Mouse (Mus musculus) kidney, postnatal 14 days (tissue): Measurements from ENCODE around the gene Cebpe.

Source experiments
- DNase-seq: peaks from one replicate; pipeline ENCODE4 v3.0.0; 2022; ENCODE audit warnings: mixed read lengths

Cebpe gene

DNA sequence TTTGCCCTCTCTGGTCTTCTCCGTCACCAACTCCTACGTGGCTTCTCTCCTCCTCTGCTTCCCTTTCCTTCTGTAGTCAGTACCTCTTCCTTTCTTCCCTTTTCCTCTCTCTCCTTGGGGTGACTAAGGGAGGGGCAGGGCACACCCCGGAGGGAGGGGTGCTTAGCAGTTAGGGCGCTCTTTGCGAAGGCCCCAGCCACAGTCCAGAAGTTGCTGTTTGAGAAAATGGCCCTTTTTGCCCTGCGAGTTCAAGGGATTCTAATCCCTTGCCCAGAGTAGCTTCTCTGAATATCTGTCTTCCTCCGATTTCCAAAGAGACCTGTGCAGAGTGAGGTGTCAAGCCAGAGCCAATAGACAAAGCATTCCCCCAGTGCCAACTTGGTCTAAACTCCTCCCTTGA, at the start of gene Cebpe:
TSS of gene Cebpe (minus strand) at position 101 of the 400 bp plus-strand sequence.
- no peak for DNase-seq

DNA sequence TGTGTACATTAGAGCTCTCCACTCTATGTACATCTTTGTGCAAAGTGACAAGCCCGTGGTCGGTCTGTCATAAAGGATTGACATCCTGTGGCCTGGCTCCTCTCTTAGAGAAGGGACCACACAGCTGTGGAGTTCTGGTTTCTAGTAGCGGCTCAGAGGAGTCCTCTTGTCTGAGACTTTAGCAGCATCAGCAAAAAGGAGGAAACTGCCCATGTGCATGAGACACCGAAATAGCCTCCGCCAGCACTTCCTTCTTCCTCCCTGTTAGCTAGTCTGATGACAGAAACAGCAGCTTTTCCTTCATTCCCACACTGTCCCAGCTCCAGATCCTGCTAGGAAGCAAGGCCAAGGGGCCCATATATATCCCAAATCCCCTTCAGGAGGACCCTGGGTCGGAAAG, 44.4 kb upstream of the Cebpe start:
- DNase-seq: peak; percentile 44

DNA sequence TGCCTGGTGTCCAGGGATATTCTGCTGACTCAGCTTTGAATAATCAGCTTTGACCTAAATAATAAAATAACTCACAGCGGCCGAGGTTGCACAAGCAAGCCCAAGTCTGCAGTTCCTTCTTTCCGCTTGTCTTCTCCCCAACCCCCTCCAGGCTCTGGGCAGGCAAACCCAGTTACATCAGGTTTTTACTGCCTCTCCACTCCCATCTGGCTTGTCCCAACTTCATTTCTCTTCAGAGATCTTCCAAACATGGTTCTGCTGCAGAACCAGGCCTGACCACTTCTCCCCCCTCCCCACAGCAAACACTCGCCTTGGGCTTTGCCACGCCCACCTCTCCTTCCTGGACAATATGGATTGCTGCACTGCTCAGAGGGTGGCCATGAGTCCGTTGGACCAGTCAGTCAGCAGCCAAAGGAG, 42.6 kb upstream of the Cebpe start:
- peak; percentile 78 for DNase-seq

DNA sequence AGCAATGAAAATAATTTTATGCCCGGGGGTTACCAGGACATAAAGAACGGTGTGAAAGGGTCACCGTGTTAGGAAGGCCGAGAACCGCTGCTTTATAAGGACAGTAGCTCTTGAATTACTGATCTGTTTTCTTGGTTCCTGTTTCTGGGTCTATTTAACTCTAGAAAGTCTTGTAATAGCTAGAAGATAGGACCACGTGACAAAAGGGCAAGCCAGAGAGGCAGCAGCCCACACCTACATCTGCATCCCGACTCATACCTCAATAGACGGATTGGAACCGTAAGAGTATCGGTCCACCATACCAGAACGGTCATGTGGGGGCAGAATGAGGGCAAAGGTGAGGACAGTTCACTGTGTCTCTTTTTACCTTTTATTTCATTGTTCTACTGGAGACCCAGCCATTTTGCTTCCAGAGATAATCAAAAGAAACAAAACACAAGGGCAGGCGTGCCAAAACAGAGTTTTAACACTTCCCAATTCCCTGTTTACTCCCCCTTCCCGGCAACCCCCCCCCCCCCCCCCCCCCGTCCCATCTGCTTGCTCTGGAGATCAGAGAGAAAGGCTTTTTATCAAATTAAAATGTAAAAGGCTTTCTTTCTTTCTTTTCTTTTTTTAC, 42.1 kb upstream of the Cebpe start:
- no peak for DNase-seq

DNA sequence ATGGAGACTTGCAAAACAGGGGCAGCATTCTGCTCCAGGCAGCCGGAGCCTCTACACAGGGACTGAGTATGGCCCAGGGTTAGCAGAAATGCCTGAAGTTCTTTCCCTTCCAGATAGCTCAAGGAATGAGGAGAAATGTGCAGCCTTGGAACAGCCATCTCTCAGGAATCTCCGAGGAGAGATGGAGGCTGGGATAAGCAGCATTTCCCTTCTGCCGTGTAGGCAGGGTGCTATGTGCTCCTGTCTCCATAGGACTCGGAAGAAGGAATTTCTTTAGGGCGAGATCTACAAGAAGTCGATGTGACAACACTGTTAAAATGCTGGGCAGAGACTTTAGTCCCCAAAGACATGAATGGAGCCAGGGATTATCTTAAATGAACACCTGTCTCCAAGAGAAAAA, 41.0 kb upstream of the Cebpe start:
- DNase-seq: no peak

DNA sequence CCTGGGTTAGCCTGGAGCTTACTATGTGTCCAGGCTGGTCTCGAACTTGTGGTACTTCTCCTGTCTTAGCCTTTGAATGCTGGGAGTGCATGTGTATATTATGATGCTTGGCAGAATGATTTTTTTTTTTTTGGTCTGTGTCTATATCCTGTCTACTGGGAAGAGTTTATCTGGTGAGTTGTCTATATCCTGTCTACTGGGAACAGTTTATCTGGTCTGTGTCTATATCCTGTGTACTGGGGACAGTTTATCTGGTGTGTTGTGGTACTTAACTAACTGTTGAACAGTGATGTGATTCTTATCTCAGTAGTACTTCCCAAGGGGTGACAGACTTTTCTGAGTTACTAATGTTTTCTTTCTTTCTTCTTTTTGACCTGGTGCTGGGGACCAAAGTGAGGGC, 39.8 kb upstream of the Cebpe start:
- no peak for DNase-seq

DNA sequence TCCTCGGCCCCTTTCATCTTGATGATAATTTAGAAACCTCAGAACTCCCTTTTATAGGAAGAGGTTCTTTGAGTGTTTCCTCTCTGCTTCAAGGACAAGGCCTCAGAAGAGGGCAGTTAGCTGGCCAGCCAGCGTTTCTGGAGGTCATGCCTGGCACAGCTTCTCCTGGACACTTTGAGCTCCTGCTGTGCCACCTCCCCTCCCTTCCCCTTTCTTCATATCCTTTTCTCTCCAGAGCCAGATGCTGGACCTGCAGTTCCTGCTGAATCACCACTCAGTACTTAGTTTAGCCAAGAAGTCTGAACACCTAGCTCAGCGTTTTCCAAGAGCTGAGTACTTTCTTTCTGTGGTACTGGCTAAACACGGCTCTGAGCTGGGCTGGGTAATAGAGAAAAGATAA, 37.3 kb upstream of the Cebpe start:
- DNase-seq: peak; percentile 34

DNA sequence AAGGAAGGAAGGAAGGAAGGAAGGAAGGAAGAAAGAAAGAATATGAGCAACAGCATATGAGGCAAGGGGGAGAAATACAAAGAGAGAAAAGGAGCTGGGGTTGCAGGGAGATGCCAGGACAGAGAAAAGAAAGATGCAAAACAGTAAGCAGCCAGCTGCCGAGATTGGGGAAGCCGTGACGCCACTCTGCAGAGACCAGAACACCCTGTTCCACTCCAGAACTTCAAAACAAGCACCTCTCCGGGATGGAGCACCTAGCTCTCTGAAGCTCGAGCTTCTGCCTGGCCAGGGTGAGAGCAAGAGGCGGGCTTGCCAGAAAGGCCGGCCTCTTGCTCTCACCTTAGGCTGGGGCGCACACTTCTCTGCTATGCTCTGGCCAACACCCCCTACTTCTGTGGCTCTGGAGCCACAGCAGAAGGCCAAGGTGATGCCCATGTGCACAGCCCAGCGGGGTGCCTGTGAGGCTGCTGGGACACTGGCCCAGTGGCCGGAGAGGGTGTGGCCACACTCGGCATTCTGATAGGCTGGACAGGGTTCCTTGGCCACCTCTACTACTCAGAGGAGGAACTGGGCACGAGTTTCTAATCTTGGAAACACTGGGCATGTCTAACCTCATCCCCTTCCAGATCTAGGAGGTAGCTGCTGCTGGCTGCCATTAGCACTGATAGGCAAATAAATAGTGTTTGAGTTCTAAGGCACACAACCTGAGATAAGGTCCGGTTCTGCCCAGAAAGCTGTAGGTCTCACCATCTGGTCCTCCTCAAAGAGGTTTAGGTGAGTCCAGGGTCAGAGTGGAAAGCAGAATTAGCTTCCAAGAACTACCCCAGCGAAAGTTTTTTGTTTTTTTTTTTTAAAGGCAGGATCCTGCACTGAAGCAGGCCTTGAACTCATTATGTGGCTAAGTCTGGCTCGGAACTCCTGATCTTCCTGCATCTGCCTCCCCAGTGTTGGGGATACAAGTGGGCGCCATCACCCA, 36.3 kb upstream of the Cebpe start:
- no peak for DNase-seq

DNA sequence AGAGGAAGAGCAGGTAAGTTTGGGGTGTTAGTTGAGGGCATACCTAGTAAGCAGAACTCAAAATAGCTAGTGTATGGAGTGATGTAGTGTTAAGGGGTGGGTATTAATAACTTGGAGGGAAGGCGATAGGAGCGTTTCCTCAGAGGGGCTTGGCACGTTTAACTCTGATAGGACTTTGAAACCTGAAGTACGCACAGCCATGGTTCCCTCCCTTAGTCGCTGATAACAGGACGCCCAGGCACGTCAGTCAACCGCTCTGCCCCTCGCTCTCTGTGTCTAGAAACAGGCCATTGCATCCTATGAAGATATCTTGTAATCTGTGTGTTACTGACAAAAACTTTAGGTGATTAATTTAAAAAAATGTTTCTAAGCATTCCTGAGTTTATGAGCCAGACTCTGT, 34.1 kb upstream of the Cebpe start:
- DNase-seq: no peak

DNA sequence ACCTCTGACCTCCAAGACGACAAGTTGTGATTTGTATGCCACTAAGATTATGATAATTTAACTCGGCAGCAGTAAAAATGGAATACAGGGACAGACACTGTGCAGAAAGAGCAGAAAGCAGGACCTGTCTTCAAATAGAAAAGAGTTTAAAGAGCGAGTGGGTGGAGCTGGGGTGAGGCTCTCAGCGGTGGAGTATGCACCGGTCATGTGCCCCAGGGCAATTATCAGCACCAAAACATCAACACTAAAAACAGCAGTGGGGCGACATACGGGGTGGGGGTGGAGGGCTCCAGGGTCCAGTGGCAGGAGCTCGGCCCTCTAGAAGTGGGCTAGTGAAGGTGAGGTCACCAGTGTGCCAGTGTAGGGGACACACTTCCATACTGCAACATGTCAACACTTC, 32.5 kb upstream of the Cebpe start:
- DNase-seq: peak; percentile 33

DNA sequence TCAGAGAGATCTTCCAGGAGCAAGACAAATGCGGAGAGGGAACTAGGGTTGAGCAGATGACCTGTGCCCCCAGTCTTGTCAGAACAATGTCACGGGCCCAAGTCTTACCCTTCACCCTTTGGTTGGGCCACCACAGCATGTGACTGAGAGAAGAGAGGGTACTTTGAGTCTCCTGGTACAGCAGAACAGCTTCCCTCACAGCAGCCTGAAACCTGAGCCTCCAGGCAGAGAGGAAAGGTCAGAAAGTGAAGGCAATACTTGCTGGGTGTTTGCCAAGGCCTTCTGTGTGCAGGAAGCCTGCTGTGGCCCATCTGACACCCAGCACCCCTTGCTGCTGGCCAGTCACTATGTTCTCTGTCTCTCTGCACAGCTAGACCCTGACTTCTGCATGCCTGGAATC, 30.4 kb upstream of the Cebpe start:
- peak; percentile 83 for DNase-seq

DNA sequence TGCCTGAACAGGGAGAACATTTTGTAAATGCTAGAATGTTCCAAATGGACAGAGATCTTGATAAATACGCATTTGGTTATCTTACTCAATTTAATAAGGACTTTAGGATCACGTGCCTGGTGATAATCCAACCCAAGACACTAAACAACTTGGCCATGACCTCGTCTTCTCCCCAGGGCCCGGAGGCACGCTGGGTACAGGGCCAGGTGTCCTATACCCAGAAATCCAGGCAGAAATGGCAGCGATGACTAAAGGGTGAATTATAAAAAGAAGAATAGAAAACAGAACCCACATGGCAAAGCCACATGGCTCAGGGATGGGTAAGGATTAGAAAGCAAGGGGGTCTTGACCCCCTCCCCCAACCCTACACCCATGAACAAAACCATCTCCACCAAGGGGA, 29.7 kb upstream of the Cebpe start:
- no peak for DNase-seq

DNA sequence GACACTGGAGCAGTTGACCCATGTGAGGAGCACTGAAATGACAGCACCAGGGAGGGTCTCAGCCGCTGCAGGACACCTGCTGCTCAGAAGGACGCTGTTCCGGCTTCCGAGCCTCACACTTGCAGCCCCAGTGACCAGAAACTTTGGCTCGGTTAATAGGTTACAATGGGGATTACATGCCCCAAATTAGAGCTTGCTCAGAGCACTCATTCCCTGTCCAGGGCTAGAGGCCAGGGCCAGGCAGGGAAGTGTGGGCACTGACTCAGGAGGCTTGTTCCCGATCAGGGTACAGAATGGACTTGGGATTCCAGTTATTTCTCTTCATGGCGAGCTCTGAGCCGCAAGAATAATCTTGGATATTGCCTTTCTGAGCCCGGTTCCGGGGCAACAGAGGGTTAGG, 25.7 kb upstream of the Cebpe start:
- DNase-seq: no peak

DNA sequence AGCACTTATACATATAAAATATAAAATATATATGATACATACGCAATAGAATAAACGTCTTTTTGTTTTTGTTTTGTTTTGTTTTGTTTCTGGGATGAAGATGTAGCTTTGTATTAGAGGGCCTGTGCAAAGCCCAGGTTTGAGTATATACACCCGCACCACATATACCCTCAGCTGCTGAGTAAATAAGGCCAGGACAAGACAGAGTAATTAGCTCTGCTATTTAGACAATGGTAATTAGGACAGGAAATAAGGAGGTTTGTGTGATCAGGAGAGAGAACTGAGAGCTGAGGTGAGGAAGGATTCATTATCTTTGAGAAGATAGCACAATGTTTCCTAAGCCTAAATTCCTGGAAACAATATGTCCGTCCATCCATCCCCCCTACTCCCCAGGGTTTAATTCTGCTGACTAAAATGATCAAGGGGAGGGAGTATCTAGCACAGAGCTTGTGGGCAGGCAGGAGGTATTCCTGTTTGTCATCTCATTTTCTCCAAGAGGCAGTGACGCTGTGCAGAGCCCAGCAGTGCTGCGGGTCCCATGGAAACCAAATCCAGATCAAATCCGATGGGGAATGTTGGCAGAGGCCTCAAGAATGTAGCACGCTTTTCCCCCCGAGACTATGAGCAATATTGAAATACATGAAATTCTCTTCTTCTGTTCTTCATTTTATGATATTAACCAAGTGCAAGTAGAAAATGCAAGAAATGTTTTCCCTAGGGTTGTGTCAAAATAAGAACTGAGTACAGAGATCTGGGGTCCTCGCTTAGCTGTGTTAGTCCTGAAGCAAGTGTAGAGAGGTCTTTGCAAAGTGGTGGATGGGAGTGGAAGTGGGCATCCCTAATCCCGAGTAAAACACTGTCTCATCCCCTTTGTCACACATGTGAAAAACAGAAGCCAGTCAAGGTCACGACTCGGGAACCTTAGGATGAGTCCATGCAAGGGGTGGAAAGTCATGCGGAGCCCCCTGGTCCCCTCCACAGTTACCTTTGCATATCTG, 24.9 kb upstream of the Cebpe start:
- no peak for DNase-seq

DNA sequence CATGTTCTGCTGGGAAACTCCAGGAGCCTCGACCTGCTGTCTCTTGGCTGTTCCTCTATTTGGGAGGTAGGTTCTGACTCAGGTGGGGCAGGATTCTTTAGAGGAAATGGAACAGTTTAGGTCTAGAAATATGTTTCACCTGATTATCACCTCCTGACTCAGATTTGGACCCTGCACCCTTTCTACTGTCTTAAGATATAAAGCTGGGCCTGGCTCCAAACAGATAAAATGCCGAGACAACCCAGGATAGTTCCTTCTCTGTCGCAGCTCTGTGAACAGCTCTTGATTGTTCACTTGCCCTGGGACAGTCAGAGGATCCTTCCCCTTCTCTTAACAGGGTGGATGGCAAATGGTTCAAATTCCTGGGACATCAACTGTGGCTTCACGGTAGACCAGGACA, 23.2 kb upstream of the Cebpe start:
- no peak for DNase-seq

DNA sequence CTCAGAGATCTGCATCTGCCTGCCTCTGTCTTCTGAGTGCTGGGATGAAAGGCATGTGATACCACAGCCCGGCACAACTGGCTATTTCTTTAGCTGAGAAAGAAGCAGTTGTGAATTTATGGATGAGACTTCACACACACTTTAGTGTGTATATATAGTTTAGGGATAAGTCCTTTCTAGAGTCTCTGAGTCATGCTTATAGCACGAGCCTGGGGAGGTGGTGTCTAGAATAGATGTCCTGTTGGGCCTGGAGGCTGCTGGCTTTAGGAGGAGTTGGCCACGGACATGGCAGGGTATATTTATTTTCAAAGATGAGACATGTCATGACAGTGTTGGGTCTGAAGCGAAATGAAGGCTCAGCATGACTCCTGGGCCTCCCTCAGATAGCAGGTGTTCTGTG, 22.0 kb upstream of the Cebpe start:
- DNase-seq: no peak

DNA sequence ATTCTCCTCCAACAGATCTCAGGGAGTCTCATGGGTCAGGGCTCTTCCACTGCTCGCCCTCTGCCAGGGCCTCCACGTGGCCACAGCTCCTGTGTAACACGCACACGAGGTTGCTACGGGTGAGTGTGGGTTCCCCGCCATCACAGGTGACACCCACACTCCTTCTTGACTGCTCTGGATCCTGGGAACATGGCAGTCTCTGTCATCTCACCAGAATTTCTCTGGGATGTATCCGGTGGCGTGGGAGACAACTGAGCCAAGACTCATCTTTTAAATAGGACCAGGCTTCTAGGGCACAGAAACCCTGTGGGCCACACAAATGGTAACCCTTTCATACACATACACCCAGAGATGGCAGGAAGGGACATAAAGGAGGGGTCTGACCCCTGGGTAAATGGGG, 20.2 kb upstream of the Cebpe start:
- no peak for DNase-seq

DNA sequence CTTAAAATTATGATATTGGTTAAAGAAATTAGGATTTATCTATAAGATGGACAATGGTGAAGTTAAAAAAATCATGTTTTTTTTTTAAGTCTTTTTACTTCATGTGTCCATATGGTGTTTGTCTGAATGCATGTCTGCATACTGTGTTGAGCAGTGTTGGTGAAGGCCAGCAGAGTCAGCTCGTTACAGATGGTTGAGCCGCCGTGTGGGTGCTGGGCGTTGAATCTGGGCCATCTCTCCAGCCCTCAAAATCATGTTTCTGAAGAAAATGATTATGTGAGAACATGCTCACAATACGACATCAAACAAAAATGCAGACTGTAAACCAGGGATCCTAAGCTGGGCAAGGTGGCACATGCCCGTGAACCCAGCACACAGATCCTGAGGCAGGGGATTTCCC, 18.3 kb upstream of the Cebpe start:
- no peak for DNase-seq

DNA sequence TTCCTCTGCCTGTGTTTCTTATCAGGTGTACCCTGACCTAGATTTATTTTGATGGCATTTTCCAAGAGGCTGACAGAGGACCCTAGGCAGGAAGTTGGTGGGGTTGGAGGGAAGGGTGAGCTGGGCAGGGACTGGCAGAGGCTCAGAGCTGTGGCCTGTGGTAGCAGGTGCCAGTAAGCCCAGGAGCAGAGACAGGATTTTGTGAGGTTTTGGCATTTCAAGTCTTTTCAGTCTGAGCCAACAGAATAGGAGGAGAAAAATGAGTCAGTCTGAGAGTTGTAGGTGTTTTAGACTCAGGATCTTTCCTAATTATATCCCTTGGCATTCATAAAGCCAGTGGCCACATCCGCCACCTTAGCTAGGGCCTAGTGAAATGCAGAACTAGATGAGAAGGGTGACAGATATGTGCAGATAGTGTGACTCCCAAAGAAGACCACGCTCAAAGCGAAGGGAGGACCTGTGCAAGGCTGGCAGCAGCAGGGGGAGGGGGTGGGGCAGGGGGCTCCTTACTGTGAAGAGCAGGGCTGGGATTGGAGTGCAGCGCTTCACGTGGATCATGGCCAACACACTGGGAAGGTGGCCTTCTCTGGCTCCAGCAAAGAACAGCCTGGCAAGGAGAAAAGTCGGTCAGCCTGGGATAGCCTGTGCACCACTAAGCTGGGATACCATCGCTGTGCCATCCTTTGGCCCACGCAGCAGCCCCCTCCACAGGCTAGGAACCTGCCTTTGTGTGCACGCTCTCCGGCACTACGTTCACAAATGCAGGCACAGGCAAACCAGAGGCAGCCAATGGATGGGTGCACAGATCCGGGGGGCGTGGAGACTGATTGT, 17.1 kb upstream of the Cebpe start:
- no peak for DNase-seq

DNA sequence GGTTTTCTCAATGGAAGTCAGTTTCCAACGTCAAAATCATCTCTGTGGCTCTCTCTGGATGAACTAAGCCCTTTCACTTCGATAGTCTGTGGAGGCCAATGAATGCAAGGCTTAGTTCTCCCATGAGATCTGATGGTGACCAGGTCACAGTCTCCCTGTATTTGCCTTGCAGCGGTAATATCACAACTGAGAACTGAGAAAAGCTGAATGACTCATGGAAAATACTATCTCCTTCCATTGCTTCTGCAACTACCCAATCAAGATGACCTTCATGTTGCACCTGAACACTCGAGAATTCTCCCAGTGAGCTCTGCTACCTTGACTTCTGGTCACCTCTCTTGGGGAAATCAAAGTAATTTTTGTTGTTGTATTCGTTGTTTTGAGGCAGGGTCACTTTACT, 15.6 kb upstream of the Cebpe start:
- no peak for DNase-seq

DNA sequence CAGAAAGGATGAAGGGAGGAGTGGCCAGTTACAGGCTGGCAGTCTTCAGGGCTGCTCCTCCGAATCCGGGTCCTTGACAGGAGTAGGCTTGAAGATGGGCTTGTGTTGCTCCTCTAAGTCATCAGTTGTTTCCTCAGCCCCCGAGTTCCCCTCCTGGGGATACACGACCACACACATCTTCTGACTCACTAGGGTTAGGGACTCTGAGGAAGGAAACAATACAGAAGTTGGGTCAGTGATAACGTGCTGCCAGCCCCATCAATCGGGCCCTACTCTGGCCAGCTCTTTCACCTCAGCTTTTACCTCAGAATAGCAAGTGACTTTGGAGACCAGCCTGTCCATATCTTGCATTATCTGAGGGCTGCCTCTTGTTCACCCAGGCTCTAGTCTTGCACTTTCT, 12.1 kb upstream of the Cebpe start:
- DNase-seq: no peak

DNA sequence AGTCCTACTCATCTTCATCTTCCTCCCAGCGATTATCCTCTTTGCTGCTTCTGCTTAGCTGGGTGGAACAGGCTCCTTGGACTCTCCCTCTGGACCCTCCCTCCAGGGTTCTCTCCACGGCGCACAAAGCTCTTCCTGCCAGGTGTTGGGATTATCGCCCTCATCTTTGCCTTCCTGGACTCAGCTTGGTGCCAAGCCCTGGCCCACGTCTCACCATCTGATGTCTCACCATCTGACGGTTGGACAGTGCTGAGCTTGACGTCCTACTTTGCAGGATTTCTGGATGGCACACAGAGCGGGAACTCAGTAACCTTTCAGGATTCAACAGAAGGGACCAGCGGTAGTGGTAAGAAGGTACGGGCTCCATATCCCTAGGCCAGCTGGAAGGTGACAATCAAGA, 9.7 kb upstream of the Cebpe start:
- DNase-seq: no peak
